Comparison of ENCODE assay signal across 1 mouse cellular context in genomic region chr4:139310171-139310898, GRCm38 (mm10).
TF ChIP-seq lines count a peak whose summit lies in the region.

Gene Pqlc2 (minus strand): TSS chr4:139310708.
Gene Akr7a5 (plus strand): TSS chr4:139310744.

TF ChIP-seq in CH12.LX, 34 proteins besides CTCF, POLR2A, EP300 and RAD21 (continued from another document):
- TF ChIP-seq NRF1 (IDR thresholded peaks at IDR 0.05; ENCODE audit: low read depth, low read length), result peak; percentile 87
- peak; percentile 77; the same call in 1 of the 2 replicates for TF ChIP-seq UBTF (IDR thresholded peaks at IDR 0.05; ENCODE audit: low read depth, low read length)
- peak; percentile 71 for TF ChIP-seq USF2 (conservative IDR thresholded peaks at IDR 0.05; ENCODE audit: low read depth, low read length)
- no peak for TF ChIP-seq CHD1 (IDR thresholded peaks at IDR 0.05; ENCODE audit: low read depth, low read length)
